1 mouse cellular context compared by ENCODE assay signal in the genomic region with DNA sequence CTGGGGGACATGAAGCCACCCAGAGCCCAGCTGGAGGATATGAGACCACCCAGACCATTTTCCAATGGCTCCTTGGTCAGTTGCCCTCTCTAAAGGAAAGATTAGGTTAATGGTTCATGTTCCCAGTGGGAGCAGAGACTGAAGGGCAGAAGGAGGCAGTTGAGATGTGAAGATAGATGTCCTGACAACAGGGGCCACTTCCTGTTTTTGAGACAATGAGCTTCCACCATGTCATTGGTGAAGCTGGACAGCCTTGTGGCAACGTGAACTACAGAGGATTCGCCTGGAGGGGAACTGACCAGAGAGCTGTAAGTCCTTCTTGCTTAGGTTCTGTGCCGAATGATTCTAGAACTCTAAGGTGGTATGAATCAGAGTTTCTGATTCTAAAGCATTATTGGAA.
A peak's percentile ranks its signal among the peaks of the same experiment; 100 is the strongest.
TF ChIP-seq lines count a peak whose summit lies in the region.

TSS of gene Kcne3 (plus strand) at position 234 of the 400 bp plus-strand sequence.

TF ChIP-seq in MEL, 35 proteins besides CTCF, POLR2A, EP300 and RAD21 (continued from another document):
- TF ChIP-seq ZC3H11A (IDR thresholded peaks at IDR 0.05; ENCODE audit: low read depth, low read length) (no peak), SMC3 (IDR thresholded peaks at IDR 0.05; ENCODE audit: low read depth, low read length) (no peak), GATA1 (IDR thresholded peaks at IDR 0.05; ENCODE audit: low read depth, low read length) (peak; percentile 63), TBP (IDR thresholded peaks at IDR 0.05; ENCODE audit: low read depth, low read length) (no peak), MAZ (IDR thresholded peaks at IDR 0.05; ENCODE audit: low read depth, low read length) (no peak; the same call in 1 of the 2 replicates), SIN3A (IDR thresholded peaks at IDR 0.05; ENCODE audit: low read length) (0 out of 2 replicates have a peak, but pooled peaks have one; percentile 18), CHD1 (IDR thresholded peaks at IDR 0.05; ENCODE audit: low read depth, low read length) (no peak), JUND (IDR thresholded peaks at IDR 0.05; ENCODE audit: low read depth, low read length) (0 out of 2 replicates have a peak, but pooled peaks have one; percentile 6), MYC (IDR thresholded peaks at IDR 0.05; ENCODE audit: low read depth, low read length) (0 out of 2 replicates have a peak, but pooled peaks have one; percentile 49), UBTF (IDR thresholded peaks at IDR 0.05; ENCODE audit: borderline replicate concordance, insufficient read depth, low read depth, low read length) (no peak), TAL1 (IDR thresholded peaks at IDR 0.05; ENCODE audit: low read length) (no peak), MEF2A (IDR thresholded peaks at IDR 0.05; ENCODE audit: extremely low read depth, insufficient replicate concordance, low read depth, low read length, poor library complexity, severe bottlenecking) (no peak)
TF ChIP-seq in MEL: peak in this region for 11.
